Mouse (Mus musculus) left cerebral cortex, postnatal 10 days (tissue): Measurements from ENCODE around the gene Atp13a1. TPM values are rescaled to one million over a fixed set of nuclear protein-coding genes. Genes with fewer than 3 reads are reported as not detected.

Experiments
- DNase-seq, 2 experiments: peaks; one replicate each; pipeline ENCODE4 v3.0.0; 2021 to 2022; ENCODE audit warnings: low spot score in 2 of 2, mixed read lengths in 1 of 2; ENCODE audit errors: extremely low spot score in 1 of 2
- intact Hi-C: fragments of 180-260 bp; cut with DNase I; formaldehyde crosslinking; loops from one replicate; pipeline ENCODE4 v1.15.1; 2025
- total RNA-seq, 2 experiments: library from RNA; stranded (reverse); gene quantifications; 2 replicates each; pipeline ENCODE4 v1.2.3; 2021

Gene Atp13a1
- total RNA-seq, 2 experiments from 2014 or later, result 44.8 to 48.2 TPM

- DNase-seq, result no peak
- intact Hi-C loops, result no loop called here
These were observed 5.9 kb downstream of the Atp13a1 start for GRCm38 (mm10) chr8:69796721-69797345.

- no peak for DNase-seq
- intact Hi-C loops, result no loop called here
These were observed 6.7 kb downstream of the Atp13a1 start for GRCm38 (mm10) chr8:69797661-69798060.

- no peak for DNase-seq
- intact Hi-C loops, result no loop called here
These were observed 8.3 kb downstream of the Atp13a1 start for GRCm38 (mm10) chr8:69799261-69799660.

- intact Hi-C loops, result no loop called here
- DNase-seq, result no peak
These were observed 9.0 kb downstream of the Atp13a1 start for GRCm38 (mm10) chr8:69799946-69800345.

GRCm38 (mm10) chr8:69801796-69802195, 10.8 kb downstream of the Atp13a1 start:
- DNase-seq, result peak in 1 of 2 experiments; percentile 10
- intact Hi-C loops, result no loop called here

GRCm38 (mm10) chr8:69802216-69802615, 11.3 kb downstream of the Atp13a1 start:
- intact Hi-C loops, result no loop called here
- peak in 1 of 2 experiments; percentile 4 for DNase-seq

GRCm38 (mm10) chr8:69803366-69803765, 12.4 kb downstream of the Atp13a1 start:
- peak in 1 of 2 experiments; percentile 23 for DNase-seq

GRCm38 (mm10) chr8:69804537-69804936, 13.6 kb downstream of the Atp13a1 start:
- peak in 1 of 2 experiments; percentile 4 for DNase-seq
- intact Hi-C loops, result no loop called here

More at GRCm38 (mm10) chr8:69803366-69803765, 12.4 kb downstream of the Atp13a1 start:
- intact Hi-C loops, result no loop called here

- DNase-seq, result peak in 1 of 2 experiments; percentile 25
- intact Hi-C loops, result no loop called here
These were observed 14.1 kb downstream of the Atp13a1 start for GRCm38 (mm10) chr8:69805086-69805485.

GRCm38 (mm10) chr8:69805491-69805890, 14.5 kb downstream of the Atp13a1 start:
- peak in 1 of 2 experiments; percentile 42 for DNase-seq
- intact Hi-C loops, result no loop called here

GRCm38 (mm10) chr8:69807236-69807635, 16.3 kb downstream of the Atp13a1 start:
- peak in 1 of 2 experiments; percentile 23 for DNase-seq
- intact Hi-C loops, result no loop called here

- peak; percentile 55 to 84 for DNase-seq
- intact Hi-C loops, result no loop called here
These were observed 17.3 kb downstream of the Atp13a1 start, which contains the start of gene Gmip for GRCm38 (mm10) chr8:69808094-69808863. Gene Gmip, plus strand, starts transcription at chr8:69808679.

- intact Hi-C loops, result no loop called here
- peak; percentile 55 for DNase-seq
These were observed 18.0 kb downstream of the Atp13a1 start for GRCm38 (mm10) chr8:69808864-69809403.

GRCm38 (mm10) chr8:69809820-69810219, 18.9 kb downstream of the Atp13a1 start:
- no peak for DNase-seq
- intact Hi-C loops, result no loop called here

GRCm38 (mm10) chr8:69814881-69815280, 23.9 kb downstream of the Atp13a1 start:
- intact Hi-C loops, result no loop called here
- no peak for DNase-seq

- intact Hi-C loops, result no loop called here
- DNase-seq, result no peak
These were observed 24.4 kb downstream of the Atp13a1 start for GRCm38 (mm10) chr8:69815396-69815795.

GRCm38 (mm10) chr8:69820466-69820865, 29.5 kb downstream of the Atp13a1 start:
- DNase-seq, result no peak
- intact Hi-C loops, result no loop called here

GRCm38 (mm10) chr8:69821971-69822385, 31.0 kb downstream of the Atp13a1 start:
- intact Hi-C loops, result no loop called here
- DNase-seq, result peak in 1 of 2 experiments; percentile 66

GRCm38 (mm10) chr8:69822386-69823191, 31.6 kb downstream of the Atp13a1 start, which contains the start of gene Lpar2:
Gene Lpar2, plus strand, starts transcription at chr8:69822429.
- intact Hi-C loops, result no loop called here
- peak in 1 of 2 experiments; percentile 71 for DNase-seq
